Mouse (Mus musculus): ENCODE data around the gene Dcbld1. TPM values are rescaled to one million over a fixed set of nuclear protein-coding genes. Genes with fewer than 3 reads are reported as not detected.
A peak's percentile ranks its signal among the peaks of the same experiment; 100 is the strongest.
"Not testable (repeated sequence)": the region's sequence is repeated elsewhere in the genome, so short reads cannot be mapped to it uniquely, and the experiment has no call there.

The Dcbld1 gene
- polyA plus RNA-seq, 1 experiment from 2014 or later, result 35.3 TPM

DNA sequence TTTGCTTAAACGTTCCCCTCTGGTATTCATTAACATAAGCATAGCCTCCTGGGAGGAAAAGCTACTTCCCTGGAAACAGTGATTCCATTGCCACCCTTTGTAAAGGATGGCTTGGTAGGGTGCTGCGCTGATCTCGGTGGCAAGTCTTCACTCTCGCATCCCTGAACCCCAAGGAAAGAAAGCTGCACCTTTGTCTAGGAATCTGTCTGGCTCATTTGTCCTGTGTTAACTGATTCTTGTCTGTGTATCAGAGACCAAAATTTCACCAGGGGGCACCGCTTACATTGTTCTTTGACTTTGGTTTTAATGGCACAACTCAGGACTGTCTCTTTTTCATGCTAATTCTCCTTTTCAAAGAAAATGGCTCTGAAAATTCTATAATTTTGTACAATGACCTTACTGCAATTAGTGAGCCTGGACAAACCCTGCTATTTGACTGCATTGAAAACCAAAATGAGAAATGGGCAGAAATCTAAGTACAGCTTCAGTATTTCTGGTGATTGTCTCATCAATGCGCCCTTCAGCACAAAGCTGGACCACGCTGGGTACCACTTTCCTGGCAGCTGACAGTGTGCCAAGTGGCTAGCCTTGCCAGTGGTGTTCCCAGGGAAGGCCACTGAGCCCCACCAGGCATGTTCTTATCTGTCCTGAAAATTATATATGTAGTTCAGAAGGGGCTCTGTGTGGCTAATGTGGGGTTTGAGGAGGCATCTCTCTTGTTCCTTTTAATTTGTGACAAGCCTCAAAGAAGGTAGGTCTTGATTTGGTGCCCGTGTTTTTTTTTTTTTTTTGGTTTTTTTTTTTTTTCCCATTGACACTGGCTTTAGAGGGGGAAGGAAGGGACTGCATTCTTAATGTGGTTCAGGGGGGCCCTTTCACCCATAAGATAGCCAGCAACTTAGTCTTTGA, 40.8 kb downstream of the Dcbld1 start:
- Histone ChIP-seq H3K4me3 (ENCODE audit: low read depth, low read length) (no peak overlapping the region), H3K27ac (ENCODE audit: low read length) (no peak overlapping the region), H3K27me3 (ENCODE audit: control insufficient read depth, insufficient read depth, low read length) (no peaks in the 10 kb centered on the region), H3K36me3 (ENCODE audit: control insufficient read depth, insufficient read depth, low read length) (no peaks in the 10 kb centered on the region), H3K9me3 (ENCODE audit: control insufficient read depth, low read depth, low read length) (no peaks in the 10 kb centered on the region), H3K4me2 (replicated peaks; ENCODE audit: low read depth, low read length) (no peak overlapping the region), H3K9ac (replicated peaks; ENCODE audit: low read depth, low read length) (no peak overlapping the region), H3K4me1 (ENCODE audit: control insufficient read depth, insufficient read depth, low read length) (no peaks in the 10 kb centered on the region)
- no peak for ATAC-seq (ENCODE audit: insufficient number of reproducible peaks, insufficient read depth, low FRiP score, low read depth)
- WGBS, result 66% methylated on average over 8 of the region's 8 CpGs

GRCm38 (mm10) chr10:52274910-52275604, 41.6 kb downstream of the Dcbld1 start:
- H3K9ac ChIP-seq (replicated peaks; ENCODE audit: low read depth, low read length), result no peak overlapping the region
- no peak for ATAC-seq (ENCODE audit: insufficient number of reproducible peaks, insufficient read depth, low FRiP score, low read depth)
- no peak overlapping the region for H3K27ac ChIP-seq (ENCODE audit: low read length)
- H3K36me3 ChIP-seq (ENCODE audit: control insufficient read depth, insufficient read depth, low read length), result no peaks in the 10 kb centered on the region
- no peaks in the 10 kb centered on the region for H3K4me1 ChIP-seq (ENCODE audit: control insufficient read depth, insufficient read depth, low read length)
- H3K4me2 ChIP-seq (replicated peaks; ENCODE audit: low read depth, low read length), result no peak overlapping the region
- no peaks in the 10 kb centered on the region for H3K27me3 ChIP-seq (ENCODE audit: control insufficient read depth, insufficient read depth, low read length)
- H3K9me3 ChIP-seq (ENCODE audit: control insufficient read depth, low read depth, low read length), result no peaks in the 10 kb centered on the region
- 65% methylated on average over 15 of the region's 15 CpGs for WGBS
- no peak overlapping the region for H3K4me3 ChIP-seq (ENCODE audit: low read depth, low read length)

- 92% methylated on average over 3 of the region's 3 CpGs for WGBS
- Histone ChIP-seq H3K9ac (replicated peaks; ENCODE audit: low read depth, low read length) (no peak overlapping the region), H3K4me3 (ENCODE audit: low read depth, low read length) (no peak overlapping the region), H3K9me3 (ENCODE audit: control insufficient read depth, low read depth, low read length) (no peaks in the 10 kb centered on the region), H3K27ac (ENCODE audit: low read length) (no peak overlapping the region), H3K36me3 (ENCODE audit: control insufficient read depth, insufficient read depth, low read length) (no peaks in the 10 kb centered on the region), H3K4me1 (ENCODE audit: control insufficient read depth, insufficient read depth, low read length) (no peaks in the 10 kb centered on the region), H3K4me2 (replicated peaks; ENCODE audit: low read depth, low read length) (no peak overlapping the region), H3K27me3 (ENCODE audit: control insufficient read depth, insufficient read depth, low read length) (no peaks in the 10 kb centered on the region)
- ATAC-seq (ENCODE audit: insufficient number of reproducible peaks, insufficient read depth, low FRiP score, low read depth), result no peak
Observed at GRCm38 (mm10) chr10:52276579-52276978, 43.2 kb downstream of the Dcbld1 start.

DNA sequence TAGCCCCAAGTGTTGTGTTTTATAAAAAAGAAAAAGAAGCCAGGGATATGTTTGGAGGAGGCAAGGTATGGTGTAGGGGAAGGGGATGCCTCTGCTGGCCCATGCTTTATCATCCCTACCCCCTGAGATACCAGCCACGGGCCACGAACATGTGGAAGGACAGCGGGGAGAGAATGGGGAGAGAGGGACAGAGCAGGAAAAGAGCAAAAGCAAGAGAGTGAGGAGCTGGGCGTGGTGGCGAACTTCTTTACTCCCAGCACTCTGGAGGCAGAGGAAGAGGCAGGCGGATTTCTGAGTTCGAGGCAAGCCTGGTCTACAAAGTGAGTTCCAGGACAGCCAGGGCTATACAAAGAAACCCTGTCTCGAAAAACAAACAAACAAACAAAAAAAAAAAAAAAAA, 44.1 kb downstream of the Dcbld1 start:
- WGBS, result 89% methylated on average over 8 of the region's 8 CpGs
- ATAC-seq (ENCODE audit: insufficient number of reproducible peaks, insufficient read depth, low FRiP score, low read depth); H3K4me2 ChIP-seq (replicated peaks; ENCODE audit: low read depth, low read length): not testable (repeated sequence)

GRCm38 (mm10) chr10:52278011-52278434, 44.6 kb downstream of the Dcbld1 start:
- no peaks in the 10 kb centered on the region for H3K4me1 ChIP-seq (ENCODE audit: control insufficient read depth, insufficient read depth, low read length)
- H3K36me3 ChIP-seq (ENCODE audit: control insufficient read depth, insufficient read depth, low read length), result peaks cover 3% of the 10 kb centered on the region
- H3K4me2 ChIP-seq (replicated peaks; ENCODE audit: low read depth, low read length), result no peak overlapping the region
- ATAC-seq (ENCODE audit: insufficient number of reproducible peaks, insufficient read depth, low FRiP score, low read depth), result peak; percentile 79
- no peak overlapping the region for H3K9ac ChIP-seq (replicated peaks; ENCODE audit: low read depth, low read length)
- 48% methylated on average over 9 of the region's 9 CpGs for WGBS
- no peaks in the 10 kb centered on the region for H3K27me3 ChIP-seq (ENCODE audit: control insufficient read depth, insufficient read depth, low read length)
- H3K4me3 ChIP-seq (ENCODE audit: low read depth, low read length), result no peak overlapping the region
- no peak overlapping the region for H3K27ac ChIP-seq (ENCODE audit: low read length)
- no peaks in the 10 kb centered on the region for H3K9me3 ChIP-seq (ENCODE audit: control insufficient read depth, low read depth, low read length)

More for the DNA sequence above, 44.1 kb downstream of the Dcbld1 start:
- not testable (repeated sequence) for H3K9ac ChIP-seq (replicated peaks; ENCODE audit: low read depth, low read length); H3K4me1 ChIP-seq (ENCODE audit: control insufficient read depth, insufficient read depth, low read length); H3K27me3 ChIP-seq (ENCODE audit: control insufficient read depth, insufficient read depth, low read length); H3K36me3 ChIP-seq (ENCODE audit: control insufficient read depth, insufficient read depth, low read length); H3K9me3 ChIP-seq (ENCODE audit: control insufficient read depth, low read depth, low read length); H3K27ac ChIP-seq (ENCODE audit: low read length); H3K4me3 ChIP-seq (ENCODE audit: low read depth, low read length)

- Histone ChIP-seq H3K4me1 (ENCODE audit: control insufficient read depth, insufficient read depth, low read length) (no peaks in the 10 kb centered on the region), H3K4me3 (ENCODE audit: low read depth, low read length) (no peak overlapping the region), H3K27ac (ENCODE audit: low read length) (no peak overlapping the region), H3K27me3 (ENCODE audit: control insufficient read depth, insufficient read depth, low read length) (no peaks in the 10 kb centered on the region), H3K9me3 (ENCODE audit: control insufficient read depth, low read depth, low read length) (no peaks in the 10 kb centered on the region), H3K4me2 (replicated peaks; ENCODE audit: low read depth, low read length) (no peak overlapping the region), H3K9ac (replicated peaks; ENCODE audit: low read depth, low read length) (no peak overlapping the region), H3K36me3 (ENCODE audit: control insufficient read depth, insufficient read depth, low read length) (peaks cover 3% of the 10 kb centered on the region)
- WGBS, result 67% methylated on average over 3 of the region's 3 CpGs
- ATAC-seq (ENCODE audit: insufficient number of reproducible peaks, insufficient read depth, low FRiP score, low read depth), result no peak
Observed at GRCm38 (mm10) chr10:52278866-52279265, 45.4 kb downstream of the Dcbld1 start.

DNA sequence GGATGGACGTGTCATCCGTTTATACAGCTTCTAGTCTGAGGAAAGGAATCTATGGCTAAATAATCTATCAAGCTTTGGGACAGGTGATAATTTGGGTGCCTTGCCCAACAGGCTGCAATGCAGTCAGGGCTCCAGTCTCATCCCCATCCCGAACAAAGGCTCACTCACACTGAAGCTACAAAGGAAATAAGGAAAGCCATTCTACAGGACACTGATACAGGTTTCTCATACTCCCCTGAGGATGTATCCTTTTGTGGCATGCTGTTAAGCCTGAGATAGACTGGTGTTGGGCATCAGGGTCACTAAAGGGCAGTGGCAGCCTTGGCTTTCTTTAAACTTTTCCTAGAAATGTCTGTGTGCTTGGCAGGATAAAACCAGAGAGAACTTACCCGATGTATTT, 46.5 kb downstream of the Dcbld1 start:
- 78% methylated on average over 4 of the region's 4 CpGs for WGBS
- H3K4me2 ChIP-seq (replicated peaks; ENCODE audit: low read depth, low read length), result no peak overlapping the region
- H3K27me3 ChIP-seq (ENCODE audit: control insufficient read depth, insufficient read depth, low read length), result no peaks in the 10 kb centered on the region
- H3K9ac ChIP-seq (replicated peaks; ENCODE audit: low read depth, low read length), result no peak overlapping the region
- no peak overlapping the region for H3K27ac ChIP-seq (ENCODE audit: low read length)
- peaks cover 6% of the 10 kb centered on the region for H3K36me3 ChIP-seq (ENCODE audit: control insufficient read depth, insufficient read depth, low read length)
- ATAC-seq (ENCODE audit: insufficient number of reproducible peaks, insufficient read depth, low FRiP score, low read depth), result no peak
- no peaks in the 10 kb centered on the region for H3K9me3 ChIP-seq (ENCODE audit: control insufficient read depth, low read depth, low read length)
- H3K4me3 ChIP-seq (ENCODE audit: low read depth, low read length), result no peak overlapping the region
- no peaks in the 10 kb centered on the region for H3K4me1 ChIP-seq (ENCODE audit: control insufficient read depth, insufficient read depth, low read length)

DNA sequence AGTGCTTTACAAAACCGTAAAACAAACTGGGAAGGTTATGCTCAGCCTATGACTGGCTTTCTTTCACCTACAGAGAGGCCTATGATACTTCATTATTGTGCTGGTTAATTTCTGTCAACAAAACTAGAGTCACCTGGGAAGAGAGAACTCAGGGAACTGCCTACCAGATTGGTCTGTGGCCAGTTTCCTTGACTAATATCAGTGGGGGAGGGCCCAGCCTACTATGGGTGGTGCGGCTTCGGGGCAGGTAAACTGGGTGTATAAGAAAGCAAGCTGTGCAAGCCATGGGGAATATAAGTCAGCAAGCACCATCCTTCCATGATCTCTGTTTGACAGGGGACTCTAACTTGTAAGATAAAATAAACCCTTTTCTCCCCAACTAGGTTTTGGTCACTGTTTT, 47.2 kb downstream of the Dcbld1 start:
- Histone ChIP-seq H3K4me1 (ENCODE audit: control insufficient read depth, insufficient read depth, low read length) (no peaks in the 10 kb centered on the region), H3K9me3 (ENCODE audit: control insufficient read depth, low read depth, low read length) (no peaks in the 10 kb centered on the region), H3K9ac (replicated peaks; ENCODE audit: low read depth, low read length) (no peak overlapping the region), H3K36me3 (ENCODE audit: control insufficient read depth, insufficient read depth, low read length) (peaks cover 6% of the 10 kb centered on the region), H3K4me3 (ENCODE audit: low read depth, low read length) (no peak overlapping the region), H3K27ac (ENCODE audit: low read length) (no peak overlapping the region), H3K4me2 (replicated peaks; ENCODE audit: low read depth, low read length) (no peak overlapping the region), H3K27me3 (ENCODE audit: control insufficient read depth, insufficient read depth, low read length) (no peaks in the 10 kb centered on the region)
- 95% methylated on average over 3 of the region's 3 CpGs for WGBS
- no peak for ATAC-seq (ENCODE audit: insufficient number of reproducible peaks, insufficient read depth, low FRiP score, low read depth)

Measured in stomach, embryonic 14.5 days (tissue).